Mouse (Mus musculus) brain, embryonic 14.5 days (tissue): Measurements from ENCODE around the gene Hoxb7.

ENCODE experiments used
- CTCF ChIP-seq: fragments of 200-500 bp; IDR thresholded peaks from 2 replicates; pipeline ENCODE4 v1.5.1; 2012; ENCODE audit warnings: inconsistent platforms, mild to moderate bottlenecking, moderate library complexity, borderline replicate concordance; ENCODE audit not compliant: insufficient read depth, insufficient read length; ENCODE audit errors: extremely low read depth
- POLR2A ChIP-seq: fragments of 200-500 bp; IDR thresholded peaks from 2 replicates; pipeline ENCODE4 v1.6.1; 2012; ENCODE audit warnings: mild to moderate bottlenecking, inconsistent platforms, borderline replicate concordance; ENCODE audit not compliant: poor library complexity, insufficient read depth, insufficient read length, severe bottlenecking; ENCODE audit errors: extremely low read depth

DNA sequence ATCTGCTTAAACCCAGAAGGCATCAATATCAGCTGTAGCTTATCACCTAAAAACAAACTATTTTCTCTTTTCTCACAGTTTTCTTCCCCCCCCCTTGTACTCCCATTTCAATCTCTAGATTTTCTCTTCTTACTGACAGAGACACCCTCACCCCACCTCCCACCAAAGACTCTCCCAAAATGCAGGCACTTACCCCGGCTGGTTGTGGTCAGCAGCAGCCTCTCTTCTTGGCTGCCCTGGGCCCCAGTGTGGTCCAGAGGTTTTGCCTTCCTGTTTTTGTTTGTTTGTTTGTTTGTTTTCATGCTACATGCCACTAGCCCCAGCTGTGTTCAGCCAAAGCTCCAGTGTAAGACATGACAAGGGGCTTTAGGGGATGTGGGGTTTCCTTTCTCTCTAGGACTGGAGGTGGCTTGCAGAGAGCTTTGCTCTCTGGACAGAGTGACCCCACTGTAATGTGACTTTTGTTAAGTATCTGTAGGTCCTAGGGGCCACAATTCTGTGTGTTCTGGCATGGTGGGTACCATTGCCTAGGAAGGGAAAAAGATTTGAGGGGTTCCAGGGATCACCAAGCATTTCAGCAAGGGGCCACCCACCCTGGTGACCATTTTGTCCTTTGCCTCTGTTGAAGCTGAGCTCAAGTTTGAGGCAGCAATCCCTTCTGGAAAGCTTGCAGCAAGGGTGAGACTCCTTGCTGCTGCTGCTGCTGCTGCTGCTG, 18.2 kb upstream of the Hoxb7 start:
- no peak for TF ChIP-seq CTCF
- no peak for TF ChIP-seq POLR2A
